Mouse (Mus musculus) granulocyte monocyte progenitor cell, adult 5-6 weeks (primary cell): ENCODE data around the gene Ets2. TPM values are rescaled to one million over a fixed set of nuclear protein-coding genes. Genes with fewer than 3 reads are reported as not detected.
"Not testable (repeated sequence)": the region's sequence is repeated elsewhere in the genome, so short reads cannot be mapped to it uniquely, and the experiment has no call there.

Experiments used
- ATAC-seq: replicated peaks from 2 replicates; pipeline ENCODE4 v1.8.0; 2016; ENCODE audit warnings: mild to moderate bottlenecking, moderate TSS enrichment, inconsistent platforms; ENCODE audit not compliant: poor library complexity, severe bottlenecking
- total RNA-seq, 2 experiments: library from RNA; stranded (forward) in 1 of 2; stranded (reverse) in 1 of 2; fragments of 200-712, 200-1000 nt in 1 of 2; fragments of >200 nt in 1 of 2; fragmentation: Nextera tagmentation in 1 of 2; gene quantifications; 2 replicates each; pipeline ENCODE4 v1.2.3; 2014 to 2017

The Ets2 gene
- total RNA-seq, 2 experiments from 2014 or later: 7.0 to 7.4 TPM

- ATAC-seq: no peak
These were observed 59.9 kb downstream of the Ets2 start for GRCm38 (mm10) chr16:95761742-95762141.

- ATAC-seq: no peak
These were observed 61.3 kb downstream of the Ets2 start for GRCm38 (mm10) chr16:95763201-95763600.

- not testable (repeated sequence) for ATAC-seq
These were observed 62.2 kb downstream of the Ets2 start for GRCm38 (mm10) chr16:95764041-95764440.

- ATAC-seq: no peak
These were observed 64.3 kb downstream of the Ets2 start for GRCm38 (mm10) chr16:95766181-95766580.

GRCm38 (mm10) chr16:95767246-95767645 is 65.4 kb downstream of the Ets2 start:
- no peak for ATAC-seq

GRCm38 (mm10) chr16:95769066-95769995 is 67.5 kb downstream of the Ets2 start:
- no peak for ATAC-seq

GRCm38 (mm10) chr16:95769996-95770334 is 68.1 kb downstream of the Ets2 start:
- no peak for ATAC-seq

- no peak for ATAC-seq
These were observed 68.5 kb downstream of the Ets2 start for GRCm38 (mm10) chr16:95770402-95770801.

Other genes with a start within 250 kb of the Ets2 start
- 32.1 and 34.3 TPM in 2 replicates for gene Erg, start 115.5 kb upstream of the Ets2 start, total RNA-seq (2014; fragmentation: Nextera tagmentation)
- 48.3 and 64.4 TPM in 2 replicates for gene Erg, start 115.5 kb upstream of the Ets2 start, total RNA-seq (2017)